Mouse (Mus musculus) cortical plate, adult 2 months (tissue): ENCODE data around the gene Igfbp5. TPM values are rescaled to one million over a fixed set of nuclear protein-coding genes. Genes with fewer than 3 reads are reported as not detected.

Experiments
- H3K27ac ChIP-seq: fragments of 200-500 bp; 2 replicates; pipeline ENCODE4 v1.5.1; 2012; ENCODE audit warnings: low read length, control low read depth, inconsistent platforms; ENCODE audit not compliant: insufficient read depth
- H3K4me1 ChIP-seq: fragments of 200-500 bp; 2 replicates; pipeline ENCODE4 v1.6.1; 2011; ENCODE audit warnings: low read length; ENCODE audit not compliant: control insufficient read depth, insufficient read depth
- H3K4me3 ChIP-seq: fragments of 200-500 bp; 2 replicates; pipeline ENCODE4 v1.5.1; 2011; ENCODE audit warnings: mild to moderate bottlenecking, low read length, control low read depth; ENCODE audit not compliant: insufficient read depth
- CTCF ChIP-seq: fragments of 200-500 bp; IDR thresholded peaks from 2 replicates; pipeline ENCODE4 v1.5.1; 2011; ENCODE audit warnings: mild to moderate bottlenecking, control low read depth, low read length; ENCODE audit not compliant: insufficient read depth; ENCODE audit errors: extremely low read depth
- POLR2A ChIP-seq: fragments of 200-500 bp; IDR thresholded peaks from 2 replicates; pipeline ENCODE4 v1.6.1; 2011; ENCODE audit warnings: mild to moderate bottlenecking, low read length, control low read depth; ENCODE audit not compliant: insufficient read depth; ENCODE audit errors: extremely low read depth
- polyA plus RNA-seq: library from polyadenylated mRNA; depleted of rRNA; stranded (reverse); fragments of >200 nt; gene quantifications from 2 replicates; pipeline ENCODE4 v1.2.3, GENCODE M21; 2012; rRNA removed

Igfbp5 gene
- polyA plus RNA-seq, result 60.2 and 64.2 TPM in 2 replicates

DNA sequence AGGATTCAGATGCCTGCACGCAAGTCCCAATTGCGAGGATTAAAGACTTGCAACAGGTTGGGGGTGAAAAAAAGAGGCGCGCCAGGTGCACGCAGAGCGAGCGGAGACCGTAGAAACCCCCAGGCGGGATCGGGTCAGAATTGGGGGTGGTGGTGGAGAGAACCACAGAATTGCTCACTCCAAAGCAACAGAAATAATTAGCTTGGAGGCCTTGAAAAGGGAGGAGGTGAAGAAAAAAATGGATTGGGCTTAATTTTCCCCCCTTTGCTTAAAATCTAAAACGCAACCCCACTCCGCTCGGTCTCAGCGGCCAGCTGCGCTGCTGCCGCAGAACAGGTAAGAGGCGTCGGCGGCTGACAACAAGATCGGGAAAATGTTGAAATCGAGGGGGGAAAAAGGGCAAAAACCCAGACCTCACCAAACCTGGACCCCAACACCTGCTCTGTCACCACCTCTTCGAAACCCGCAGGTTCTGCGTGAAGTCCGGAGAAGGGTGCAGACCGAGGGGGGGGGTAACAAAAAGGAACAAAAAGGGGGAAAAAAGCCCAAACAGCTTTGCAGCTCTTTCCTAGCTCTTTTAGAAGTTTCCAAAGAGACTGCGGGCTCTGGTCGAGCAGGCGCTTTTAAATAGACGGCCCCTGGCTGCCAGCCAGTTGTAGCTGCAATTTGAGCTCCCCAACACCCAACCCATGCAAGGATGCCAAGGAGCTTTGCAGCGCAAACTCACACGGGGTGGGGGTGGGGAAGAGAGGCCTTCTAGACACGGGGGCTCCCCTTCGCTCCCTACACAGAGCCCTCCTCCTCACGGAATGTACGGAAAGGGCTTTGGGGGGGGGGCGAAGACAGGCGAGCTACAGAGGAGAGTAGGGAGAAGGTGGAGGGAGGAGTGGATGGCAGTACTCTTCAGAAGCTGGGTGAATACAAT is at the start of gene Igfbp5:
TSS of gene Igfbp5 (minus strand) at position 598 of the 925 bp plus-strand sequence.
- TF ChIP-seq CTCF (no peak), POLR2A (peak; percentile 46; the same call in 1 of the 2 replicates)
- Histone ChIP-seq H3K4me1 (0 out of 2 replicates have a peak, but pooled peaks cover 1% of the 10 kb centered on the region), H3K4me3 (peak within 1 kb of the TSS; percentile 46), H3K27ac (peak within 1 kb of the TSS; percentile 31; the same call in 1 of the 2 replicates)

DNA sequence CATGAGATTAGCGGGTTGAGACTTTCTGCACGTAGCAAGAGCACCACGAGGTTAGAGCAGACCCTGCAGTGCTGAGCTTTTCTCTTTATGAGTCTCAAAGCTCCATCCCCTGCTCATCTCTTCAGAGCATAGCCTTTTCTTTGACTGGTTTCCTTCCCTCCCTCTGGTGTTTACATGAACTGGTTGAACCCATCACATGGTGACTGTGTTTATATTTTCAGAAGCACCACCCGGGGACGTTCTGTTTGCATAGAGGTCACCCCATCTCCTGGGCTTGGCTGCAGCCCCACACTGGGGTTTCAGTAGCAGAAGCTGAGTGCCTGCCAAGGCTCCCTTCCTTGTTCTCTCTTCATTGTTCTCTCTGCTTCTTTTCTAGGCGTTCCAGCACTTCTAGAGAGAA is 40.1 kb upstream of the Igfbp5 start:
- Histone ChIP-seq H3K4me3 (no peak overlapping the region), H3K27ac (no peak overlapping the region), H3K4me1 (no peaks in the 10 kb centered on the region)
- TF ChIP-seq CTCF, result no peak
- TF ChIP-seq POLR2A, result no peak

- H3K27ac ChIP-seq, result no peak overlapping the region
These were observed 38.4 kb upstream of the Igfbp5 start for GRCm38 (mm10) chr1:72913073-72913472.

DNA sequence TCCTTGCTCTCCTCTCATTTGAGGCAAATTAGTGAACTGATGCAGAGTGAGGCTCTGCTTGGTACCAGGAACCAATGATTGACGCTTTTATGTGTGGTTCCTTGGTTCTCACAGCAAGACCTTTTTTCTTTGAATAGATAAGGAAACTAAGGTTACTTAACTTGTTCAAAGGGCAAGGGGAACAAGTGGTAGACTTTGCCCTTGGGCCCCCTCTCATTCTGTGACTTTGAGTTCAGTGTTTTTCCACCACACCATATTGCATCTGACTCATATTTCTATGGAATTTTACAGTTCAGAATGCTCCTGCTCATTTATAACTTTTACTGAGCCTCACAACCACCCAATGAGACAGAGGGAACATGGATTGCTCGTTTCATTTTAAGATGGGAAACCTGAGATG is 21.1 kb upstream of the Igfbp5 start:
- no peaks in the 10 kb centered on the region for H3K4me1 ChIP-seq
- TF ChIP-seq POLR2A (no peak), CTCF (no peak)
- no peak overlapping the region for H3K27ac ChIP-seq
- no peak overlapping the region for H3K4me3 ChIP-seq

More at GRCm38 (mm10) chr1:72913073-72913472, 38.4 kb upstream of the Igfbp5 start:
- Histone ChIP-seq H3K4me1 (no peaks in the 10 kb centered on the region), H3K4me3 (no peak overlapping the region)
- TF ChIP-seq CTCF, result no peak
- no peak for TF ChIP-seq POLR2A

DNA sequence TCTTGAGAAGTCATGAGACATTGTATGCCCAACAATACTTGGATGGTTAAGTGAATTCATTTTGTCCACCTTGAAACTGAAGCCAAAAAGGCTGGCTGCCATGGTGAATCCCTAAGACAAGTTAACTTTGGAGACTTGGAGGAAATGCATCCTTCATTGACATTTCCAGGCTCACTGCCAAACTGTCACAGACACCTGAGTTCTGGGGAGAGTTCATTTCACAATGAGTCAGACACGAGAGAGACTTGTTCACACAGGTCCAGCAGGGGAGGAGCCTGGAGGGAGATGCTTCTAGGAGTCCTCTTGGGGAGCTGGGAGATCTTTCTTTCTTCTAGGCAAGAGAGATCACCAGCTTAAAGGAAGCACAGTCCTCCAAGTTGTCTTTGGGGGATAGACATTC is 13.2 kb upstream of the Igfbp5 start:
- H3K27ac ChIP-seq, result no peak overlapping the region
- TF ChIP-seq CTCF (no peak), POLR2A (no peak)
- H3K4me1 ChIP-seq, result no peaks in the 10 kb centered on the region
- H3K4me3 ChIP-seq, result no peak overlapping the region

- no peak for TF ChIP-seq POLR2A
- no peak for TF ChIP-seq CTCF
- H3K27ac ChIP-seq, result no peak overlapping the region
- H3K4me1 ChIP-seq, result no peaks in the 10 kb centered on the region
- no peak overlapping the region for H3K4me3 ChIP-seq
These were observed 11.1 kb upstream of the Igfbp5 start for GRCm38 (mm10) chr1:72885819-72886169.

- H3K27ac ChIP-seq, result no peak overlapping the region
- H3K4me1 ChIP-seq, result no peaks in the 10 kb centered on the region
- H3K4me3 ChIP-seq, result no peak overlapping the region
- TF ChIP-seq CTCF (no peak), POLR2A (no peak)
These were observed 10.6 kb upstream of the Igfbp5 start for GRCm38 (mm10) chr1:72885111-72885818.

GRCm38 (mm10) chr1:72879319-72879634 is 4.6 kb upstream of the Igfbp5 start:
- H3K4me1 ChIP-seq, result no peaks in the 10 kb centered on the region
- no peak overlapping the region for H3K27ac ChIP-seq
- TF ChIP-seq CTCF, result no peak
- no peak for TF ChIP-seq POLR2A
- H3K4me3 ChIP-seq, result no peak overlapping the region

- Histone ChIP-seq H3K27ac (no peak overlapping the region), H3K4me3 (no peak overlapping the region), H3K4me1 (no peaks in the 10 kb centered on the region)
- TF ChIP-seq POLR2A, result no peak
- no peak for TF ChIP-seq CTCF
These were observed 4.0 kb upstream of the Igfbp5 start for GRCm38 (mm10) chr1:72878473-72879318.

DNA sequence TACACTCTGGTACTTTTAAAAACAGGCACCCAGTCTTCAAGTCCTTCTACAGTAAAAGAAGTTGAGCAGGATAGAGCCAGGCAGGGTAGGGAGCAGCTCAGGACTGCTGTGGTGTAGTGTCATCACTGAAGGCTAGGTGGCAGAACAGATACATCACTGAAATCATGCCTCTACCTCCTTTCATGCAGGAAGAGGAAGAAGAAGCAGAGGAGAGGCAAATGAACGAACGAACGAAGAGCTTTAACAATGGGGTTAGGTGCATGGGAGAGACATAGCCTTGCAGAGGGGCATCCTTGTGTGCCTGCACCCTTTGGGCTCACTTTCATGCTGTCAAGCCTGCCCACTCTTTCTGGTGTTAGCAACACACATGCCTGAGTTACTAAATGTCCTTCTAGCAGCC is 3.2 kb upstream of the Igfbp5 start:
- Histone ChIP-seq H3K4me3 (no peak overlapping the region; the same call in 1 of the 2 replicates), H3K4me1 (no peaks in the 10 kb centered on the region), H3K27ac (no peak overlapping the region)
- TF ChIP-seq POLR2A (no peak), CTCF (peak; percentile 95)
